Mouse (Mus musculus): ENCODE results near the gene Tbc1d9. TPM values are rescaled to one million over a fixed set of nuclear protein-coding genes. Genes with fewer than 3 reads are reported as not detected.

The Tbc1d9 gene
- polyA plus RNA-seq, 1 experiment from 2014 or later = 13.5 TPM

DNA sequence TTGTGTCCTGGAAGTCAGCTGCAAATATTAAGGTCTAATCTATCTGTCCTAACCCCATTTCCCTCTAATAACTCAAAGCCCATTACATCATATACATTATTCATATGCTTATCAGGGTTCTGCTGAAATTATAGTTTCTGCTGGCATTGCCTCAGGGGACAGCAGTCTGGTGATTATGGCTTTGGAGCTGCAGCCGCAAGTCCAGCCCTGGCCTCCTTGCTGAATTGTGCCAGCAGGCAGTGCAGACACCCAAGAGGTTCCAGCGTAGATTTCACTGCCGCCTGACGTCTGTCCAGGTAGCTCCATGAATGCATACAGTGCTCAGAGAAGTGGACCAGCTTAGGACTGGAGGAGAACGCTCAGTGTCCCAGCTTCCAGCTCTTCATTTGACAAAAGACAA, 17.6 kb downstream of the Tbc1d9 start:
- H3K27ac ChIP-seq = peak overlapping the region; percentile 48
- H3K4me3 ChIP-seq (replicated peaks) = no peak overlapping the region
- no peak overlapping the region for H3K9ac ChIP-seq (replicated peaks)
- no peak overlapping the region for H3K4me2 ChIP-seq (replicated peaks)
- no peaks in the 10 kb centered on the region for H3K9me3 ChIP-seq
- no peaks in the 10 kb centered on the region for H3K36me3 ChIP-seq
- WGBS = 45% methylated on average over 5 of the region's 5 CpGs
- peak; percentile 48; the same call in 1 of the 2 replicates for ATAC-seq
- H3K27me3 ChIP-seq = no peaks in the 10 kb centered on the region
- H3K4me1 ChIP-seq (replicated peaks) = peaks cover 66% of the 10 kb centered on the region

DNA sequence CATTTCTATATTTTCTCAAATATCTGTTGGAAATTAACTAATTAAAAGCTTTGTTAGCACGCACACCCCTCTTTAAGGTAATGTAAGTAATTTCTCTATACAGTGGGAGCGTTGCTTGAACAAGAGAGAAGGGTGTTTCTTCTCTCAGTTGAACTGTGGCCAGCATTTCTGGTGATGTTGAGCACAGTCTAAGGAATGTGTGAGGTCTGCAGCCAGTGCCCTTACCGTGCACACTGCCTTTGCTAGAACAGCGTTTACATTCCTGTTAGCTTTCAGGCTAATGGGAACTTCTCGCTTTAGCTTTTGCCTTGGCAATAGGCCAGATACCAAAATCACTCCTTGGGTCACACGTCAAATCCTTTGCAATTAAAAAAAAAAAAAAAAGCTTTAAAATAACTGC, 21.2 kb downstream of the Tbc1d9 start:
- 67% methylated on average over 6 of the region's 6 CpGs for WGBS

DNA sequence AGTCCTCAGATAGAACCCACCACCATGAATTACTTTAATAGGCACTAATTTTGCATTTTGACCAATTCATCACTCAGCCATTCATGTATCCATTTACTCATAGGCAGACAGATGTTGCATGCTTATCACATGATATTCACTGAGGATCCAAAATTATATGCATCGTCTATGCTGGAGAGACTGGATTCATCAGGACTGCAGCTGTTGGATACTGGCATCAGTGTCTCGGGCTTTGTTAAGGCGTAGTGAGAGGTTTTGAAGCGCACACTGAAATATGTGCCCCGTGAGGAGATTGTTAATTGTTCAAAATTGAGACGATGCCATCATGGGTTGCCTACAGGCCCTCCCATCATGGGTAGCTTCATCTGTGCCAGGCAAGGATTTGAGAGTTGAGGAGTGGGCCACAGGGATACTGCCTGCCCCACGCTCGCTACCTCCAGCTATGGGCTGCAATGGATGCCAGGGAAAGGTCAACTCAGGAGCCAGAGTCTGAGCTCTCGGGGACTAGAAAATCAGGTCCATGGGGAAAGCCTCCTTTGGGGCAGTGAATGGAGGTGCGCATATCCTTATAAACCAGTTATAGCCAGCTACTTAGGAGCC, 22.3 kb downstream of the Tbc1d9 start:
- Histone ChIP-seq H3K27ac (no peak overlapping the region), H3K9ac (replicated peaks) (no peak overlapping the region), H3K4me1 (replicated peaks) (peaks cover 34% of the 10 kb centered on the region), H3K27me3 (no peaks in the 10 kb centered on the region), H3K36me3 (no peaks in the 10 kb centered on the region), H3K9me3 (no peaks in the 10 kb centered on the region), H3K4me3 (replicated peaks) (no peak overlapping the region), H3K4me2 (replicated peaks) (no peak overlapping the region)
- 82% methylated on average over 10 of the region's 10 CpGs for WGBS
- peak; percentile 57 for ATAC-seq

More for the DNA sequence above, 21.2 kb downstream of the Tbc1d9 start:
- Histone ChIP-seq H3K27me3 (no peaks in the 10 kb centered on the region), H3K27ac (no peak overlapping the region), H3K36me3 (no peaks in the 10 kb centered on the region), H3K4me2 (replicated peaks) (no peak overlapping the region), H3K9me3 (no peaks in the 10 kb centered on the region), H3K4me1 (replicated peaks) (peaks cover 45% of the 10 kb centered on the region), H3K9ac (replicated peaks) (no peak overlapping the region), H3K4me3 (replicated peaks) (no peak overlapping the region)
- ATAC-seq = no peak

DNA sequence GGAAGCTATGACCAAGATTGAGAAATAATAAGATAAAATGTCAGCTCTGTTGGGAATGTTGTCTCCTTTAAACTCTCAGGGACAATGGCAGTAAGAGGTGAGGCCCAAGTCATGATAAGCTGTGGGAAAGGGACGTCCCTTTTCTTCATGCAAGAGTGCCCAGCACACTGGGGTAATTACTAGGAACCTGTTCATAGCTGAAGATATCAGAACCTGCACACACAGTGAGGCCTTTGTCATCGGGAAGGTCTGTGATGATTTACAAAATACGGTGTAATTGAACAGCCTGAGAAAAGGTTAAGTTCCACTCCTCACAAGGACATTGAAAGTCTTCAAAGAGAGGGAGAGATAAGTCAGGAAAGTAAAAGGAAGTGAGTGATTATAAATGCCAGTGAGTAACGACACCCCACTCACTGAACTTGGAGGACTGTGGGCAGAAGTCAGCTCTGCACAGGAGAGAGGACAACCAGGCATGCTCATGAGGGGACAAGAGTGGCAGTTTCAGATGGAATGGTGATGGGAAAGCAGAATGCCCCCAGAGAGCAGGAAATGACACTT, 24.5 kb downstream of the Tbc1d9 start:
- WGBS = 77% methylated on average over 4 of the region's 4 CpGs
- no peak for ATAC-seq
- H3K9me3 ChIP-seq = no peaks in the 10 kb centered on the region

DNA sequence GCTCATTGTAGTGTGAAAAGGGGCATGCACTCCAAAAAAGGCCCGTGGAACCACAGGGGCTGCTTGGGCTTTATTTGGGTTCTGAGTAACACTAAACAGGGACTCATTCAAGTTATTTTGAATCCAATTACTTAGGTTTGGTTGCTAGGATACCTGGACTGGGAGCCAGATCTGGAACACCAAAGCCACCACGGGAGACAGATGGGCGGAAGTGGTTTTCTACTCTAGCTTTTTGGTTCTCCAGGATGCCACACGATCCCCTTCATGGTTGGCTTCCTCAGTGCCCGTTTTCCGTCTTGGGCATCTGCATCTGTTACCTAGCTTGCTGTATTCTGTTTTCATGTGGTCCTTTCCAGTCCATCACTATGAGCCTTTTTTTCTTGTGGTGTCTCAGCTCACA, 30.9 kb downstream of the Tbc1d9 start:
- no peak overlapping the region for H3K4me2 ChIP-seq (replicated peaks)
- H3K9ac ChIP-seq (replicated peaks) = no peak overlapping the region
- no peak overlapping the region for H3K4me3 ChIP-seq (replicated peaks)
- no peak overlapping the region for H3K27ac ChIP-seq
- no peaks in the 10 kb centered on the region for H3K36me3 ChIP-seq
- H3K9me3 ChIP-seq = no peaks in the 10 kb centered on the region
- 52% methylated on average over 6 of the region's 6 CpGs for WGBS
- peaks cover 38% of the 10 kb centered on the region for H3K4me1 ChIP-seq (replicated peaks)
- no peak for ATAC-seq
- no peaks in the 10 kb centered on the region for H3K27me3 ChIP-seq

More for the DNA sequence above, 24.5 kb downstream of the Tbc1d9 start:
- Histone ChIP-seq H3K27ac (no peak overlapping the region), H3K9ac (replicated peaks) (no peak overlapping the region), H3K4me1 (replicated peaks) (peaks cover 20% of the 10 kb centered on the region; the same call in 1 of the 2 replicates), H3K4me3 (replicated peaks) (no peak overlapping the region), H3K4me2 (replicated peaks) (no peak overlapping the region), H3K27me3 (no peaks in the 10 kb centered on the region), H3K36me3 (no peaks in the 10 kb centered on the region)

DNA sequence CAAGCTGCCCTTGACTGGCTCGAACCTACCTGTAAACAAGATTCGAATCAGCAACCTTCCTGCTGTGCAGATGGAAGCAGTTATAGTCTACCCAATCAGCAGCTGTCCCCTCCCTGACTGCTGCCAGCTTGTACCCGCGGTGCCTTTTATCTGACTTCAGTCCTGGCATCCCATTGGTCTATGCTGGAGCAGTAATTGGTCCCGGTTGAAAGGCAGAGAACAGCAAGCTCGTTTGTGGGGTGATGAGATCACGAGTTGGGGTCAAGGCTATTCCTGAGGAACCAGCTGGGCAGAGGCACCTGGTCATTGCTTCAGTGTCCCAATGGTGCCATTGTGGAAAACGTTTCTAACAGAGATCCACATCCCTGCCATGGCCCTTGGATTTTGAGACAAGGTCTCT, 34.6 kb downstream of the Tbc1d9 start:
- WGBS = 73% methylated on average over 8 of the region's 8 CpGs
- Histone ChIP-seq H3K27ac (0 out of 2 replicates have a peak overlapping the region, but pooled peaks have one; percentile 51), H3K4me1 (replicated peaks) (peaks cover 33% of the 10 kb centered on the region), H3K4me3 (replicated peaks) (no peak overlapping the region), H3K9me3 (no peaks in the 10 kb centered on the region), H3K4me2 (replicated peaks) (no peak overlapping the region), H3K36me3 (no peaks in the 10 kb centered on the region), H3K27me3 (no peaks in the 10 kb centered on the region), H3K9ac (replicated peaks) (no peak overlapping the region)
- 0 out of 2 replicates have a peak, but pooled peaks have one; percentile 22 for ATAC-seq

DNA sequence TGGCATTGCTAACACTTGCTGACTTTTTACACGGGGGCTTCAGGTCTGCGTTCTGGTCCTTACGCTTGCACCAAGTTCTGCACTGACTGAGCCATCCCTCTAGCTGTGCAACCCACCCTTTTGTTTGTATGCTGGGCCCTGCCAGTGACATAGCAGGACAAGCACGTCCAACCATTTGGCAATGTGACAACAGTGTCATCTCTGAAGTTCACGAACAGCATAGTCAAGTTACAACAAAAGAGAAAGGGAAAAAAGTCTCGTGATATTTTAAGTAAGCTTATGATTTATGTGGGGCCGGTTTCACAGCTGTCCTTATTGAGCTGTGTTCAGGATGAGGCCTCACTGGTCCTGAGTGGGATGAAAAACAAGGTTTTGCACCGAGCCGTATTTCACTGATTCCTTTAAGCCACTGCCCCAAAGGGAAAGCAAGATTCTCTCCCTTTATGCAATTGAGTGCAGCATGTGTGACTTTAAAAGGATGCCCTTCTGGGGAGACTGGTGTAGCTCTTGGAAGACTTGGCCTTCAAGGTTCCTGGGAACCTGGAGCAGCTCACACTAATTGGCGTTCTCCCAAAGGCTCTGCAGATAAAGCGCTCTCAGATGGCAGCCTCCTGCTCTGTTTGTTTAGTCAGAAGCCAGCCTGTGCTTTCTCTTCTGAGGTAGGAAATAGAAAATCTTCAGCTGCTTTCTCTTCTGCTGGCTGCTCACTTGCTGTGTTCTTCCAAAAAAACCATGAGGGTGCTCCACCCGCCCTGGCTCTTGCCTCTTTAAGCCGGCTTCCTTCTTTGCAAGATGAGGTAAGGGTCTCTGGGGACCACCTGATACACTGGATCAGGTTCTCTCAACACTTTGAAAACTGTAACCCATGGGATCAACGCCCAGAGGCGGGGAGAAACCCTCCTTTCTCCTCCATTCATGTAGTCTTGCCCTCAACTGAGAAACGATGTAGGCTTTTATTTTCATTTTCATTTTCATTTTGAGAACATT, 35.3 kb downstream of the Tbc1d9 start:
- no peak overlapping the region for H3K4me2 ChIP-seq (replicated peaks)
- H3K9me3 ChIP-seq = no peaks in the 10 kb centered on the region
- H3K36me3 ChIP-seq = no peaks in the 10 kb centered on the region
- no peak overlapping the region for H3K4me3 ChIP-seq (replicated peaks)
- no peak overlapping the region for H3K9ac ChIP-seq (replicated peaks)
- ATAC-seq = no peak
- no peaks in the 10 kb centered on the region for H3K27me3 ChIP-seq
- peaks cover 32% of the 10 kb centered on the region for H3K4me1 ChIP-seq (replicated peaks)
- WGBS = 79% methylated on average over 16 of the region's 16 CpGs
- H3K27ac ChIP-seq = peak overlapping the region; percentile 51; the same call in 1 of the 2 replicates

DNA sequence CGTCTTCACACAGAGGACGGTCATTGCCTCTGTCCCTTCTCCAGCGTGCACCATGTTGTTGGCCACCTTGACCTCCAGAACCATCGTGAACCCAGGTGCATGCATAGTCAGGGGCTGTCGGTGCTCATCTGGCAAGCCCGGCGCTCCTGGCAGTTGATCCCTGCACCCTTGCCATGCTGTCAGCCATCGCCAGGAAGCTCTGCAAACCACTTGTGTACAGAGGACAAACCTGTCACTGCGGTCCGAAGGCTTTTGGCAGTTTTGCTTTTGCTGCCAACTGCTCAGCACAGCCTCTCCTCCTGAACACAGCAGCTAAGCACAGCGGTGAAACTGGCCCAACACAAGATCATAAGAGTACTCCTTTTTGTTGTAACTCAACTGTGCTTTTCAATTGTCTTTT, 37.8 kb downstream of the Tbc1d9 start:
- Histone ChIP-seq H3K9ac (replicated peaks) (no peak overlapping the region), H3K4me1 (replicated peaks) (peaks cover 24% of the 10 kb centered on the region), H3K4me3 (replicated peaks) (no peak overlapping the region), H3K9me3 (no peaks in the 10 kb centered on the region), H3K27me3 (no peaks in the 10 kb centered on the region), H3K4me2 (replicated peaks) (no peak overlapping the region), H3K27ac (no peak overlapping the region), H3K36me3 (no peaks in the 10 kb centered on the region)
- WGBS = 93% methylated on average over 11 of the region's 11 CpGs
- ATAC-seq = no peak

DNA sequence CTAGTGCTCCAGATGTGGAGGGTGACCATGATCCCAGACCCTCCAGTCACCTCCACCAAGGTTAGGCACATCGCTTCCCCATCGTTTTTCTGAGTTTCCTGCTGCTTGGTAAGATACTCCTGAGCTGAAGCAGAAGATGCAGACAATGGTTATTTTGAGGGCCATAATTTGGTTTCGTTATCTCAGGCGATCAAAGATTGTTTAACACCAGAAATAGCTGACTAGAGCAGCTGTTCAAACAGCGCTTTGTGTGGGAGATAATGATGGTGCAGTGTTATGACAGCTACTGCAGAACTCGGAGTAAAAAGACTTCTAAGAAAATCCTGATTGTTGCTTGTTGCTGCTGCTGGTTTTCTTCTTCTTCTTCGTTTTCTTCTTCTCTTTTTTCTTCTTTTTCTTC, 40.8 kb downstream of the Tbc1d9 start:
- no peak overlapping the region for H3K4me3 ChIP-seq (replicated peaks)
- no peaks in the 10 kb centered on the region for H3K27me3 ChIP-seq
- no peak overlapping the region for H3K9ac ChIP-seq (replicated peaks)
- H3K9me3 ChIP-seq = no peaks in the 10 kb centered on the region
- no peak overlapping the region for H3K4me2 ChIP-seq (replicated peaks)
- no peak overlapping the region for H3K27ac ChIP-seq
- no peak for ATAC-seq
- H3K4me1 ChIP-seq (replicated peaks) = peaks cover 11% of the 10 kb centered on the region
- H3K36me3 ChIP-seq = peaks cover 10% of the 10 kb centered on the region
- 88% methylated on average over 7 of the region's 7 CpGs for WGBS

DNA sequence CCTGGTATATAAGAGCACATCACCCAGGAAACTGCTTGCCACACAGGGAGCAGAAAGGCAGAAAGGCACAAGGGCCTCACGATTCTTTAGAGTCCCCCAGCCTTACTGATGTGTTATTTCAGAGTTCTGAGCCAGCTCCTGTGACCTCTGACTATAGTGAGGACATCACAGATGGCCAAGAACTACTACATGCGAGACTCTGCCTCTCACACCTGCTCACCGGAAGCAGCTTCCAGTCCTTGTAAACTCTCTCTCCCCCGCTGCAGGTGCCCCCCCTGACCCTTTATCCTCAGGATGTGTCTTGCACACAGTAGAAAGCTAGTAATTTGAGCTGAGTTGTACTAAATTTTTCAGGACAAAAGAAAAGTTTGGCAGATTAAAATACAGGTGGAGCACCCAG, 44.4 kb downstream of the Tbc1d9 start:
- ATAC-seq = no peak
- 70% methylated on average over 4 of the region's 4 CpGs for WGBS
- Histone ChIP-seq H3K9ac (replicated peaks) (no peak overlapping the region), H3K27ac (no peak overlapping the region), H3K4me3 (replicated peaks) (no peak overlapping the region), H3K4me1 (replicated peaks) (peaks cover 11% of the 10 kb centered on the region), H3K27me3 (no peaks in the 10 kb centered on the region), H3K9me3 (no peaks in the 10 kb centered on the region), H3K36me3 (peaks cover 27% of the 10 kb centered on the region), H3K4me2 (replicated peaks) (no peak overlapping the region)

DNA sequence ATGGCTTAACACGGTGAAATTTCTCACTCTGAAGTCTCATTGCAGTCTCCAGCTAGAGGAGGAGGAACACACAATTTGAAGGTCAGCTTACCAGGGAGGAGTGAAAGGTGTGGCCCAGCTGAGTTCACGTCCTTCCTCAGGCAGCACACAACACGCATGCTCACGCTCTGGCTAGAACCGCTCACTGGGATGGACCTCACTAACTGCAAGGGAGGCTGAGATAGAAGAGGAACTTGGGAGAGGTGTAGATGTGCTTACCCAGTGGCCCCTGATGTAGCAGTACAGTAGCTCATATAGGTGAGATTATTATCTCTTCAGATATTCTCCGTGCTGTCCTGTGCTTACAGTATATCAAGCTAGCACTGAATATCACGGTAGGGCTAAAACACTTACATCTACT, 45.5 kb downstream of the Tbc1d9 start:
- peaks cover 17% of the 10 kb centered on the region for H3K4me1 ChIP-seq (replicated peaks)
- H3K4me3 ChIP-seq (replicated peaks) = no peak overlapping the region
- 92% methylated on average over 7 of the region's 7 CpGs for WGBS
- H3K9ac ChIP-seq (replicated peaks) = no peak overlapping the region
- peaks cover 27% of the 10 kb centered on the region for H3K36me3 ChIP-seq
- no peak overlapping the region for H3K4me2 ChIP-seq (replicated peaks)
- H3K9me3 ChIP-seq = no peaks in the 10 kb centered on the region
- no peak for ATAC-seq
- H3K27me3 ChIP-seq = no peaks in the 10 kb centered on the region
- H3K27ac ChIP-seq = no peak overlapping the region

DNA sequence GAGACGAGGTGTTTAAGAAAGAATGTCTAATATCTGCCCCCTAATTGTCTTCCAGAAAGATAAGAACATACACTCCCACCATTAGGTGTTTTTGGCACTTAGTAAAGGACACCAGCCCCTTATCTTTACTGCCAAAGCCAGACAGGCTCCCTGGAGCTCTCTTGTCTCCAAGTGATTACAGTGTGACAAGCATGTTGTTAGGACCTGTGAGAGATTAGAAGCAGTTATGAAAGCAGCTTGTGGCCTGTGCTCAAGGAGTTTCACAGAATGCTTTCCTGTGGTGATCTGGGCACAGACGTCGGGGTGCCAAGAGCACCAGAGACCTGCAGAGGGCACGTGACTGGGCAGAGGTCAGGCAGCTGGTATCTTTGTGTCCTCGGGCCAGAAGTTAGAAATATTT, 49.9 kb downstream of the Tbc1d9 start:
- Histone ChIP-seq H3K36me3 (peaks cover 26% of the 10 kb centered on the region), H3K4me1 (replicated peaks) (peaks cover 7% of the 10 kb centered on the region; the same call in 1 of the 2 replicates), H3K9me3 (no peaks in the 10 kb centered on the region), H3K4me3 (replicated peaks) (no peak overlapping the region), H3K27me3 (no peaks in the 10 kb centered on the region), H3K9ac (replicated peaks) (no peak overlapping the region), H3K27ac (no peak overlapping the region), H3K4me2 (replicated peaks) (no peak overlapping the region)
- WGBS = 65% methylated on average over 5 of the region's 5 CpGs
- ATAC-seq = no peak
